Mouse (Mus musculus) CD4-positive, CD25-positive, alpha-beta regulatory T cell, adult 4 months (primary cell): Measurements from ENCODE around the gene Atp5g2. TPM values are rescaled to one million over a fixed set of nuclear protein-coding genes. Genes with fewer than 3 reads are reported as not detected.

Experiments
- ATAC-seq: one replicate; pipeline ENCODE4 v1.8.0; 2017
- polyA plus RNA-seq, 2 experiments: library from polyadenylated mRNA; unstranded; fragments of 100-300 nt; shearing (Covaris generic); gene quantifications; one replicate each; pipeline ENCODE4 v1.2.1; 2017

Atp5g2 gene
- polyA plus RNA-seq = 10 to 100 TPM; 59.6 to 89.5 TPM

DNA sequence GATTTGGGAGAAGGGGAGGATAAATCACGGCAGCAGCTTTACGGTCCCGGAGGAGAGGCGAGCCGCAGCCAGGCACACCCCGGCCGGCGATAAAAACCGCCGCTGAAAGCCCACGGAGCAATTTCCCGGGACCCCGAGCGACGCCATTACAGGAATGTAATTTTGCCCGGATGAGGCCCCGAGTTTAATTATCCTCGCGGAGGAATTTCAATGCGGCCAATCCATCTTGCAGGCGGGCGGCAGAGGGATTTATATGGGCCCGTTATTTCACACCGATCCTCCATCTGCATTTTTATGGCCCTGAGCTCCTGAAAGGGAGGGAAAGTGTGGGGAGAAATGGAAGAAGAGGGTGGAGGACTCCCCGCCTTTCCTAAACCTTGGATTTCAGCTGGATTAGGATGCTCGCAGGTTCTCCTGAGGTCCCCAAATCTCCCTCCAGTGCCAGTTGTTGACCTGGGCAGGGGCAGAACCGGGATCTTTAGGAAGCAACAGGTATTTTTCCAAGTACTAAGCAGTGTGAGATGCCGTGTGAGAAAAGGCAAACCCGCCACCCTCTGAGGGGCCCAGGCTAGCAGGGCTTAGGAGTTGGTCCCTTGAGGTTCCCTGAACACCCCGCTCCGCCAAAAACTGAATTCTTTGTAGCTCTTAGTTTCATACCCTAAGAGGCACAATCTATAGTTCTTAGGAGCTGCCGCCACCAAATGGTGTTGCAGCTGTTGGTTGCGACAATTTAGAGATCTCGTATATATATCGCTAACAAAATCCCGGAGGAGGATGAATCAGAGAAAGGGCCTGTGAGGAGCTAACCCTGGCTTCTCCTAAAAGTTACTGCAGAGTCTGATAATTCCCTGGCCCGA is at the start of gene Atp5g2:
Atp5g2 (minus strand) TSS at position 138 of the 857 bp plus-strand sequence.
- ATAC-seq = no peak

DNA sequence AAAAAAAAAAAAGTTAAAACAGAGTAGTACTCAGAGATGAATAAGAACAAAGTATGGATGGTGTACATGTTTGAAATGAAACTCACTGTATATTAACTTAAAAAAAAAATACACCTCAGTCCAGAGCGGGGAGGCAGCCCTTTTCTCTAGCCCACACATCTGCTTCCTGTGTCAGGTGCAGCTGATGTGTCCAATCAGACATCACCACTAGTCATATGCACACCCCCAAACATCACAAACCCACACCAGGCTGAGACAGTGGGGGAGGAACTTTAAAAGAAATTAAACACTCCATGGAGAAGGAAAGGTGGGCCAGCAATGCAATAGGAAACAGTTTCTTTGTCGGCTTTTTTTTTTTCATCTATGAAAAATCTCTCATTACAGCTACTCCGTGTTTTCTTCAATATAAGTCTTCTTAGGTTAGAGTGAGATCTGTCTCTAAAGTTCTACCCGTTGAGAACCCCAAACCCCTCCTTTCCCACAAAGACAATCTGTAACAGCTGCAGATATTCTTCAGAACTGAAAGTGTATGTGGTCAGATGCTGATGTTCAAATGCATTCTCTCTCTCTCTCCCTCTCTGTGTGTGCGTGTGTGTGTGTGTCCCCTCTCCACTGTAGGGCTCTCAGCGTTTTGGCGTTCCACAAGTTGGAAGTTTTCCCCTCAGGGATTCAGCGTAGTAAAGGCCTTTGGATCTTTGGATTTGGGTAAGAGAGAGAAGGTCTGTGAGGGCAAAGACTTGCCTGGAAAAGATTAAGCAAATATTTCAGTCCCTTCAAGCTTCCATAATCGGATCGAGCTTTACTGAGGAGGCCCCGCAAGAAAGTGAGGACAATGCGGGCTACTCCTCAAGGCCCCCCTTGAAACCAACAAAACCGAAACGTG is 49.1 kb upstream of the Atp5g2 start:
- peak; percentile 64 for ATAC-seq

GRCm38 (mm10) chr15:102716132-102716531 is 44.0 kb upstream of the Atp5g2 start:
- ATAC-seq = no peak

DNA sequence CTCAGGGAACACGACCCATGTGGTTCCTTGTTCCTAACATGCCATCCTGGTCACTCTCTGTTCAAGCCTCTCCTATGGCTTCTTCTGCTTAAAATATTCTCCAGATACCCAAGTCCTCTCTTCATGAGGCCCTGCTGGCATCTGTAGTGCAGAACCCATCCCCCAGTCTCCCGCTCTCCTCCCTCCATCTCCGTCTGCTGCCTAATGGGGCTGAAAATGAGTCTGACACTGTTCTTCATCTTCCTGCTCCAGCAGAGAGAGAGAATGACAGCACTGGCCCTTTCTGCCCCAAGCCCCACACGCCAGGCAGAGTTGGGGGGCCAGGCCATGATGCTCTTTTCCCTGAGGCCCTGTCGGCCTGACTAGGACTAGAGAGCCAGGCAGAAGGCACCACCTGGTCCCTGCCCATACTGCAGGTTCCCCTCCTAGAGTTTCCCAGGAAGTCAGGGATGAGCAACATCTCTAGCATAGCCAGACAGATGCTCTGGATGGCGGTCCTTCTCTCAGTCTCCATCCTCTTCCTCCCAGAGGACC is 35.7 kb upstream of the Atp5g2 start:
- no peak for ATAC-seq

GRCm38 (mm10) chr15:102705923-102706503 is 33.9 kb upstream of the Atp5g2 start:
- ATAC-seq = no peak

DNA sequence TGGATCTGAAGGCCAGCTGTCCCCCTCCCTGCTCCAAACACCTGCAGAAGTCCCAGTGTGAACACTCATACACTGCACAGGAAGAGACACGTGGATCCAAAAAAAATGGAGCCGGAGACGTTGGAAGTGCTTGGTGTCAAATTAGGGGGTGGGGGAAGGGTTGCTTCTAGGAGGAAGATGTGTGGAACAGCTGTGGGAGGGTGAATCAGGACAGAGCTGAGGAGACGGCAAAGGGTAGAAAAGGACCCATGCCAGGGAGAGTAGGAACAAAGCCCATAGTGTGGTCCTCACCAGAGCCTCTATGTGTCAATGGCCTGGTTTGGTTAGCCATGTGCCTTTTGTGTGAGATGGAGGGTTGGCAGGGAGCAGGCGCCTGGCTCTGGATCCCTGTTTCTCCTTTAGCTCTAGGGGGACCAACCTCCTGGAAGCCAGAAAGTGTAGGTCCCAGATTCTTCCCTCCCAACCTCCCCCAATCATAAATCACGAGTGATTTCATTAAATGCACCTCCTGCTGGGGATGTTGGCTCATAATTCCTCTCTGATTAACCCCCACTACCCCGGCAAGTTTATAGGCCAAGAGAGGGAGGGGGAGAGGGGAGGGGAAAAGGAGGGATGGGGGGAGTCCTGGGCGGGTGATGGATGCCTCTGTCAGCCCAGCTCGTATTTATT is 33.2 kb upstream of the Atp5g2 start:
- no peak for ATAC-seq

DNA sequence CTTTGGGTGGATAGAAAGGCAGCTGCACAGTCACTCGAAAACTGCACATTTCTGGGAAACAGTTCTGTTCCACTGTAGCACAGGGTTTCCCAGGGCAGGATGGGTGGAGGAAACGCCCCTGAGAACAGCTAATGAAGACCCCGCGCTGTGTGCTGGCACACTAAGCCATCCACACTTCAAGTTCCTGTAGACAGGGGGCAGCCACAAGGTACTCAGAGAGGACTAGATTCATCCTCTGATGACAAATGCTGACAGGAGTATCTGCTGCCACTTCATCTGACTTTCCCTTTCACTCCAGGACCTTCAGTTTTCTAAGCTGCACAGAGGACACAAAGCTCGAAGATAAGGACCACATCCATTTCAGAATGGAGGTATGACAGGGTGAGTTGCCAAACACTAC is 32.7 kb upstream of the Atp5g2 start:
- ATAC-seq = no peak

DNA sequence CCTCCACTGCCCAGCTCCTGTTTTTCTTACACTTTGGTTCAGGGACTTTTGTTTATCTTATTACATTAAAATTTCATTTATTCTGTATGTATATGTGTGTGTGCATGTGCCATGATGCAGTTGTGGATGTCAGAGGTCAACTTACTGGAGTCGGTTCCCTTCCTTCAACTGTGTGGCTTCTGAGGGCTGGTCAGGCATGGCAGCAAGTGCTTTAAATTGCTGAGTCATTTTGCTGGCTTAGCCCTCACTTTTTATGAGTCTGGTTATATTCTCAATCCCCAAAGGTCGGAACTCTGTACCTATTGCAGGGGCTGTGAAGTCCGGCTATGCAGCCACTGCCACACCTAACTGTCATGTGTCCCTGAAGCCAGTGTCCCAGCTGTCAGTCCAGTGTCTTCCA is 30.8 kb upstream of the Atp5g2 start:
- no peak for ATAC-seq

DNA sequence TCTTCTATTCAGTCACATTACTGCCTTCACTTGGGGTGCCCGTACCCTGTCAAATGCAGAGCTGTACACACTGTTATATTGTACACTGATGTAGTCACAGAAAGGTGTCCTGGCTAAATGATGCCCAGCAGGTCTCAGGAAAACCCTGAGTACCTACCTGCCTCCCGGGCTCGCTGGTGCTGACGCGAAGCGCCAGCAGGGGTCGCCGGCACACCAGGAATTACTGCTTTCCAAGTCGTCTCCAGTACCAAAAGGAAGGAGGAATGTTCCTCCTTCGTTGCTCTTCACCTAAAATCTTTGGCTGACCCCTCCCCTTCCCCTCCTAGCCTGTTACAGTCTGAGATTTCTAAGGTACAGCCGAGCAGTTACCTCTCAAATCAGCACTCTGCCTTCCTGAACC is 26.0 kb upstream of the Atp5g2 start:
- peak; percentile 57 for ATAC-seq

DNA sequence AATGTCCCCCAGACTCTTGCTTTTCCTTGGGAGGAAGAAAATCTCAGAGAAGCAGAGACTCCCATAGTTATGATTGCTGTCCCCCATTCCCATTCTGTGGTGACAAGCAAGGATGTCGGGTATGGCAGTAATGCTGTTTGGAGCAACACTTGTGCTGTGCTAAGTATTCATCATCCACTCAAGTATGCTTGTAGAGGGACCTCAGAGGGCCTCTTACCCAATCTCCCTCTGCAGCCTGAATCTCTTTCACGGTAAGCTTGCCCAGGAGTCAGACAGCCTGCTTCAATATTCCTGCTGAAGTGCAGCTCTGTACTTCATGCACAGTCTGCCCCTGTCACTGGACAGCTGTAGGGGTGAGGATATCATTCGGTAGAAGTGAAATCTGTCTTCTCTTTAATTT is 24.7 kb upstream of the Atp5g2 start:
- ATAC-seq = no peak

- no peak for ATAC-seq
Observed at GRCm38 (mm10) chr15:102693600-102693999, 21.4 kb upstream of the Atp5g2 start.

DNA sequence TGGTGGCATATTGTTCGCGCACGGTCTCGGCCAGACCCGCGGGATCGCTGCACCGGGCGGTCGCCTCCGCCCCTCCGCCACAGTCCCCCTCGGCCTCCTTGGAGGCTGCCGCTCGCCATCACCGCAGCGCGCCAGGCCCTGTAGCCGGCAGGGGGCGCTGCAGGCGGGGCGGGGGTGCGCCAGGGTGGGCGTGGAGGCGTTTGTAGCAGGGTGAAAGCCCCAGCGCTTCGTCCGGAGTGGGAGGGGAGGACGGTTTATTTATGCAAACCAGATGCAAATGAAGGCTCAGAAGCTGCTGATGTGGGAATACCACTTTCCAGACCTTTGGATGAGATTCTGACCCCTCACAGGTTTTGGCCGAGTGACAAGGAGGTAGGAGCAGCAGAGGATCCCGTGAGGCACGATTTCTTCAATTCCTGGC is 20.8 kb upstream of the Atp5g2 start:
- peak; percentile 49 for ATAC-seq

- ATAC-seq = no peak
Observed at GRCm38 (mm10) chr15:102692321-102692804, 20.2 kb upstream of the Atp5g2 start.

GRCm38 (mm10) chr15:102685791-102686190 is 13.6 kb upstream of the Atp5g2 start:
- ATAC-seq = no peak

DNA sequence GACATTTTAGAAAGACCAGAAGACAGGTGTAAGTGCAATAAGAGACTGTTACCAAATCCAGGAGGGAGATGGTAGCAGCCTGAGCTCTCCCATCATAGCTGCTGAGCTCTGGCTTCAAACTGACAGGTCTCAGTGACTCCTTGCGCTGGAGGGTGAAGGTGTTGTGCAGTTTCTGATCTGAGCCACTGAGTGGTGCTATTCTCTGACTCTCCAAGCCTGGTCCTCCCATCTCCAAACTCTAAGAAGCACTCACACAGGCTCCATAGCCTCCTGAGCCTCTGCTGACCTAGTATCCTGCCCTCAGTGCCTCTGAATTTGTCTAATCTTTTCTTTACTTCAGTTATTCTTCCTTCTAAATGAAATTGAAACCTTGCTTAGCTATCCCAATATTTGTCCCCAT is 11.5 kb upstream of the Atp5g2 start:
- no peak for ATAC-seq

GRCm38 (mm10) chr15:102676345-102676744 is 4.2 kb upstream of the Atp5g2 start:
- ATAC-seq = no peak

GRCm38 (mm10) chr15:102673548-102673947 is 1.4 kb upstream of the Atp5g2 start:
- no peak for ATAC-seq

DNA sequence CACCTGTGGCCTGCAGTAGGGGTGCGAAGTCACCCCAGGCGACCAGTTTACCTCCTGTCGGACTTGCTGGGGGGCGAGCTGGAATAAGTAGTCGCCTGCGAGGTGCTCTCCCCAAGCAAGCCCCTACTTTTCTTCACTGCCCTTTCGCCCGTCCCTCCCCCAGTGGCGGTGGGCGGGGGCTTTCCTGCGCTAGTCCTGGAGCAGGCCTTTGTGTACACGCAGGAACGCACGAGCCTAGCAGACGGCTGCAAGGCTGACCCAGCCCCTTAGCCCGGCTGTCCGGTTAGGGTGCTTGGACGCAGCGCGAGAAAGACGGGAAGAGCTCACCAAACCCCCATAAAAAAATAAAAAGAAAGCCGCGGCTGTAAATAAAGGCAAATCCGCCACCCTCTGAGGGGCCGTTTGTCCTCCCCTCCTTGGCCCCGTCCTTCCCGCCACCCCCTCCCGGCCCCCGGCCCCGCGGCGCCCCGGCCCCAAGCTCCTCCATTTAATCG is 384 bp downstream of the Atp5g2 start:
- no peak for ATAC-seq

DNA sequence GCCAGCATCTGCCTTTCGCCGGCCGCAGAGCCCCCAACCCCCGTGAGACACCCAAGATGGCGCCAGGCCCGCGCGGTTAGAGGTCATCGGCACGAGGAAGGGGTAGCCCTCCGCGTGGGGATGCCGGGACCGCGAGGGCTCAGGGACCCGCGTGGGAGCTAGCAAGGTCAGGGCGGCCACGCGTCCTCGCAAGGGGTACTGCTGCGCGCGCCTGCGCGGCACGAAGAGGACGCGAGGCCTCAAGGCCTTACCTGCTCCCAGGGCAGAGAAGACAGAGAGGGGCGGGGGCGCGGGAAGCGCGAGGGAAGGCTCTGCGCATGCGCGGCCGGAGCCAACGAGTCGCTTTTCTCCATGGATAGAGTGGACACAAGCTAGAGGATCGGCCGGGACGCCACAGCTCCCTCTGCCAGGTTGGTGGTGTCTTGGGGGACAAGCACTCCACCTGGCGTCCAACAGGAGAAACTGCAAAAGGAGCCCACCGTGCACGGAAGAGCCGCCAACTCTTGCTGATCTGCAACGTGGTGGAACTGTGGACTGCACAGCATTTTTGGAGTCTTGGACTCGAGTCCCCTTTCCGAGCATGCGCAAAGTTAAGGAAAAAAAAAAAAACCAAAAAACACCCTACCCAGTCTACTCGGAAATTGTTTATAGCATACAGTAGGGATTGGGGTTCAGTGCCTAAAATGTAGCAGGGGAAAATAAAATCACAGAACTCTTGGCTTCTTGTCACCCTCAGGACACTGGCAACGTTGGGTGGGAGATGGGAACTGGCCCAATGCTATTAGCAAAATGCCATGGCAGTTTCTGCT is 1.2 kb downstream of the Atp5g2 start:
- ATAC-seq = peak; percentile 93

- no peak for ATAC-seq
Observed at GRCm38 (mm10) chr15:102670281-102670680, 1.9 kb downstream of the Atp5g2 start.

DNA sequence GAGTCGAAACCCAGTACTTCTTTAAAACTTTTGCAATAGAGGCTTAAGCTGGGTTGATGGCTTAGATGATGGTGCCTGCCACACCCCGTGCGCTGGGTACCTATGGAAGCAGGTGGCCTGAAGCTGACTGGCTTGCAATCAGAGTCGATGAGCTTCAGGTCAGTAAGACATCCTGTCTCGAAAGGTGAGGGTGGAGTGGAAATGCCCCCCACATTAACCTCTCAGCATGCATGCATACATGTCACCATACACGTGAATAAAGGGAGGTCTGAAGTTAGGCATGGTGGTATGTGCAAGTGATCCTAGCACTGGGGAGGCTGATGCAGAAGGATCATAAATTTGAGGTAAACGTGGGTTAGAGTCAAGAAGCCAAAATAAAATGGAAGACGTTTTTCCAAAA is 2.6 kb downstream of the Atp5g2 start:
- ATAC-seq = no peak
